Mouse (Mus musculus) gastrocnemius, postnatal 10 days (tissue): ENCODE data around the gene Cers1. TPM values are rescaled to one million over a fixed set of nuclear protein-coding genes. Genes with fewer than 3 reads are reported as not detected.

Experiments used
- DNase-seq: peaks from one replicate; pipeline ENCODE4 v3.0.0; 2021; ENCODE audit warnings: mixed read lengths
- total RNA-seq, 2 experiments: library from RNA; stranded (reverse); gene quantifications; 2 replicates each; pipeline ENCODE4 v1.2.3; 2021

Gene Cers1
- total RNA-seq, 2 experiments from 2014 or later = 20.0 to 23.6 TPM

GRCm38 (mm10) chr8:70352657-70353151, 37.1 kb downstream of the Cers1 start:
- DNase-seq = peak; percentile 70

DNA sequence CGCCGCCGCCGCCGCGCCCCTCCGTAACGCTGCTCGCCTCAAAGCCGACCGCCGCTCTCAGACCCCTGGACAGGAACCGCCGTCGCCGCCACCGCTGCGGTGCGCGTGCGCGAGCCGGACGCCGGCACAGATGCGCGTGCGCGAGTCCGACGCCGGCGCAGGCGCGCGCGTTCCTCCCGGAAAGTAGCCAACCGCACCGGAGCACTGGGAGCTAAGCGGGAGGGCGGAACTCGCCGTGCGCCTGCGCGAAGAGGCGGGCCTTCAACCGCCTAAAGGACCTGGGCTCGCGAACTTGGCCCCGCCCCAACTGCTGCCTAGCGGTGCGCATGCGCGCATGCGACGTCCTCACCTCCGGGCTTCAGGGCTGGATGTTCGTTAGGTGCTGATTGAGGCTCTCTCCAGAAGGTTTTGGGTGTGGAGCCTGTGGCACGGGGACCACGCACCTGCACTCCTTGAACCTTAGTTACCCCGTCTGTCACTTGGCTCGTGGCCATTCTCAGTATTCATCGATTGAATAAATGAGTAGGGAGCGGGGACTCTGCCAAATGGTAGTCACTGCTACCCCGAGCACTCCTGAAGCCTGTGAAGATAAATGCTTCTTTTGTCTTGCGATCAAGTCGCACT, 37.7 kb downstream of the Cers1 start, which contains the start of gene Upf1:
Upf1 (minus strand) TSS at position 85 of the 624 bp plus-strand sequence.
- DNase-seq = peak; percentile 100

DNA sequence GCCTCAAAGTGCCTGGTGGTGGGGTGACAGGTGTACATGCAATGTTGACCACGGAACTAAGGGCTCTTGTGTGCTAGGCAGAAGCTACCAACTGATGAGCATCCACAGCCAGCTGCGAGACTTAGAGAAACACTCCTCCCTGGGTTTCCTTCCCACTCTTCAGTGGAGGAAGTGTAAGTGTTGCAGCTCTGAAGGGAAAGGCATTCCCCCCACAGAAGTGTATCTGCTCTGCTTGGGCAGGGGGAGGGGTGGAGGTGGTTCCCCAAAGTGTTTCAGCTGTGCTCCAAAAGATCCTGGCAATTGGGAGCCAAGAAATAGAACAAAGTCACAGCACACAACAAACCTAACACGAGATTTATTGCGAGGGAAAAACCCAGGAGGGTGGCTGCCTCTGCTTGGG, 38.4 kb downstream of the Cers1 start:
- DNase-seq = no peak

- no peak for DNase-seq
Observed at GRCm38 (mm10) chr8:70356111-70356510, 40.5 kb downstream of the Cers1 start.

DNA sequence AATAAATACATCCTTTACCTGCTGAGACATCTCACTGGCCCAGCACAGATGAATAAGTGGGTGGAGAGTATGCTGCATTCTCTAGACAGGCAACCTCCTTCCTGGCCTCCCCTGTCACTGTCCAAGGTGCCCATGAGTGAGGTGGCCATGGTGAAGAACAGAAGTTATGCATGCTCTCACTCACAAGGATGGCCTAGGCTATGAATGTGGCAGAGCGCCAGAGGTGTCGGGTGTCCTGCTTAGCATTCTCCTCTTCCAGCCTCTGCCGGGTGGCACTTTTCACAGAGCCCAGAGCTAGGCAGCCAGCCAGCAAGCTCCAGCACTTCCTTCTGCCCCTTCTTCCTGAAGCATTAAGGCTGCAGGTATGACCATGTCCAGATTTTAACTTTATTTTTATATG, 43.8 kb downstream of the Cers1 start:
- DNase-seq = peak; percentile 75

GRCm38 (mm10) chr8:70360769-70361168, 45.2 kb downstream of the Cers1 start:
- no peak for DNase-seq

DNA sequence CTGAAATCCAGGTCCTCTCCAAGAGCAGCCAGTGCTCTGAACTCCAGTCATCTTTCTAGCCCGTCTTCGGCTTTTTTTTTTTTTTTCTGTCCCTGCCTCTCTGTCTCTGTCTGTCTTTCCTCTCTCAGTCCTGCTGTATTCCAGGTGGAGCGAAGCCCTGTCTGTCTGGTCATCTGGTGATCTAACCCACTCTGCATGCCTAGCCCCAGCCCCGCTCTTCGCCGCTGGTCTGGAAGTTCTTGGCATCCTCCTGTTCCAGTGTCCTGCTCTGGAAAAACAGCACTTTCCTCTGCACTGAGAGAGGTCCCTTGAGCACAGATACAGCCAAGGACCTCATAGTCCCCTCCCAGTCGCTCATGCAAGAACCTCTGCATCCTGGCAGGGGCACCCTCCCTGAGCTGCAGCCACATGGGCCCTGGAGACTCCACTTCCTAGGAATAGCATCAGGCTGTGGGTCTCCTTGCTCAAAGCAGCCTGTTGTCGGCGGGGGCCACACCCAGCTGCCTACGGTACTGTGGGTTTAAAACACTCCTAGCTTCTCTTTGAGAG, 46.0 kb downstream of the Cers1 start:
- no peak for DNase-seq

- DNase-seq = no peak
Observed at GRCm38 (mm10) chr8:70364066-70364465, 48.5 kb downstream of the Cers1 start.

- no peak for DNase-seq
Observed at GRCm38 (mm10) chr8:70366588-70366987, 51.0 kb downstream of the Cers1 start.

- no peak for DNase-seq
Observed at GRCm38 (mm10) chr8:70370476-70370875, 54.9 kb downstream of the Cers1 start.

- no peak for DNase-seq
Observed at GRCm38 (mm10) chr8:70371951-70372350, 56.4 kb downstream of the Cers1 start.

GRCm38 (mm10) chr8:70373397-70374317, 58.1 kb downstream of the Cers1 start, which contains the start of gene Comp:
Gene Comp, plus strand, starts transcription at chr8:70373558.
- DNase-seq = peak; percentile 49

DNA sequence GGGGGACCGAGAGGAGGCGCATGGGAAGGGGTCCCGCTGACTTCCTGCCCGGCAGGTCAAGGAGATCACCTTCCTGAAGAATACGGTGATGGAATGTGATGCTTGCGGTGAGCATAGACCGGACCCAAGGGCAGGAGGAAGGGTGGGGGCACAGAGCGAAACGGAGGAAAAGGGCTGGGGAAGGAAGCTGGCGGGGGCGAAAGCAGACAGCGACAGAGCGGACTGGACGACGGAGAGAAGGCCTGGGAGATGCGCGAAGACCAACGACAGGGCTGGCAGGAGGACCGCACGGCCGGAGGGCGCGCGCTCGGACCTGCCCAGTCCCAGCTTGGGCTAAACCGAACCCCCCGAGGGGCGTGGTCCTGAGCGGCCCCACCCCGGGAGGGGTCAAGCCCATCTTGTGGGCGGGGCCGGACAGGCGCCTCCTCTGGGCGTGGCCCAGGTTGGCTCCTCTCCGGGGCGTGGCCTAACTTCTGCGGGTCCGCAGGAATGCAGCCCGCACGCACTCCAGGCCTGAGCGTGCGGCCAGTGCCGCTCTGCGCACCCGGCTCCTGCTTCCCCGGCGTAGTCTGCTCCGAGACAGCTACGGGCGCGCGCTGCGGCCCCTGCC, 58.8 kb downstream of the Cers1 start:
- DNase-seq = peak; percentile 78

DNA sequence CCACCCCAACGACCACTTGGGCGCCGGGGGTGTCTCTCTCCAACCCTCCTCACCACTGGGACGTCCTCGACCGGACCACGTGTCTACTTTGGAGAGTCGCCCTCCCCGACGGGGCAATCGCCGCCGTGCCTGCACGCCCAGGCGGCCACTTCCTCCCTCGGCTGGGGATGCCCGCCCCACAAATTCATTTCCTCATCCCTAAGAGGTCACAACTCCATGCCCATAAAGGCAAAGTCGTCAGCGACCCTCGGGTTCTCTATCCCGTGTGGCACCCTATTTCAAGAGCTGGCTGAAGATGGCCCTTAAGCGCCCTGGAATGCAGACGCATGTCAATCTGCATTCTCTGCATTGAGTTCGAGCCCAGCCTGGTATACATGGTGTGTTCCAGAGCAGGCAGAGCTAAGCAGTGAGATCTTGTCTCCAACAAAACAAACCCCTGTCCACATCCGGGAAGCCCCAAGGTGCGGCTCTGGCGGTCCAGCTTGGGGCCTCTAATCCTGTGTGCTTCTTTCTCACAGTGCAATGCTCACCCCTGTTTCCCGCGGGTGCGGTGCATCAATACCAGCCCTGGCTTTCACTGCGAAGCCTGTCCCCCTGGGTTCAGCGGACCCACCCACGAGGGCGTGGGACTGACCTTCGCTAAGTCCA, 59.8 kb downstream of the Cers1 start:
- no peak for DNase-seq

DNA sequence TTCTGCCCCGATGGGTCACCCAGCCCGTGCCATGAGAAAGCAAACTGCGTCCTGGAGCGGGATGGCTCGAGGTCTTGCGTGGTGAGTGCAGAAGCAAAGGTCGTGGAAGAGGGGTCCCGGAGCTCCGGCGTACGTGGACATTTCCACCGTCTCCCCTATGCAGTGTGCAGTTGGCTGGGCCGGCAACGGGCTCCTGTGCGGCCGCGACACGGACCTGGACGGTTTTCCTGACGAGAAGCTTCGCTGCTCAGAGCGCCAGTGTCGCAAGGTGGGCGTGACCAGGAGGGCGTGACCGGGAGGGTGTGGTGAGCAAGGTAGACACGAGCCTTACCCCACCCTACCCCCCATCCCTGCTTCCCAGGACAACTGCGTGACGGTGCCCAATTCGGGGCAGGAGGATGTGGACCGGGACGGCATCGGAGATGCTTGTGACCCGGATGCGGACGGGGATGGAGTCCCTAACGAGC, 60.7 kb downstream of the Cers1 start:
- no peak for DNase-seq

GRCm38 (mm10) chr8:70377049-70377448, 61.5 kb downstream of the Cers1 start:
- DNase-seq = no peak

DNA sequence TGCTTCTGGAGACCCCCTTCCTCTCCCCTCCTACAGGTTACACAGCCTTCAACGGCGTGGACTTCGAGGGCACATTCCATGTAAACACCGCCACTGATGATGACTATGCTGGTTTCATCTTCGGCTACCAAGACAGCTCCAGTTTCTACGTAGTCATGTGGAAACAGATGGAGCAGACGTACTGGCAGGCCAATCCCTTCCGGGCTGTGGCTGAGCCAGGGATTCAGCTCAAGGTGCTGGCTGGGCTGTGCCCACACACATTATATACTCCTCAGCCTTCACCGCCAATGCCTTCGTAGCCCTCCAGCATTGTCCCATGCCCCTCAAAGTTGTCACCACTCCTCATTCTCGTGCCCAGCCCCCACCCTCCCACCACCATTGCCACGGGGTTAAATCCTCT, 64.5 kb downstream of the Cers1 start:
- DNase-seq = no peak
